Mouse (Mus musculus) spleen, postnatal 4 days (tissue): ENCODE data around the gene Hsd3b2.
"Not testable (repeated sequence)": the region's sequence is repeated elsewhere in the genome, so short reads cannot be mapped to it uniquely, and the experiment has no call there.

Source experiments
- DNase-seq, 2 experiments: peaks; one replicate each; pipeline ENCODE4 v3.0.0; 2022; ENCODE audit warnings: low spot score in 2 of 2

The Hsd3b2 gene

GRCm38 (mm10) chr3:98724376-98724775 is at the start of gene Hsd3b2:
TSS of gene Hsd3b2 (minus strand) at chr3:98724543.
- DNase-seq: no peak

- no peak for DNase-seq
Observed at GRCm38 (mm10) chr3:98764155-98764554, 39.8 kb upstream of the Hsd3b2 start.

GRCm38 (mm10) chr3:98756836-98757235 is 32.5 kb upstream of the Hsd3b2 start:
- DNase-seq: no peak

GRCm38 (mm10) chr3:98752171-98752570 is 27.8 kb upstream of the Hsd3b2 start:
- no peak for DNase-seq

GRCm38 (mm10) chr3:98741043-98741442 is 16.7 kb upstream of the Hsd3b2 start:
- not testable (repeated sequence) for DNase-seq

GRCm38 (mm10) chr3:98734340-98734739 is 10.0 kb upstream of the Hsd3b2 start:
- DNase-seq: no peak

- DNase-seq: no peak
Observed at GRCm38 (mm10) chr3:98733724-98734123, 9.4 kb upstream of the Hsd3b2 start.

GRCm38 (mm10) chr3:98726281-98726680 is 1.9 kb upstream of the Hsd3b2 start:
- DNase-seq: no peak

- DNase-seq: no peak
Observed at GRCm38 (mm10) chr3:98720740-98721139, 3.6 kb downstream of the Hsd3b2 start.

GRCm38 (mm10) chr3:98682401-98682800 is 41.9 kb downstream of the Hsd3b2 start:
- DNase-seq: no peak

- no peak for DNase-seq
Observed at GRCm38 (mm10) chr3:98680786-98681185, 43.6 kb downstream of the Hsd3b2 start.
